Mouse (Mus musculus) left cerebral cortex, postnatal 36 days (tissue): ENCODE data around the gene Npas3. TPM values are rescaled to one million over a fixed set of nuclear protein-coding genes. Genes with fewer than 3 reads are reported as not detected.

Experiments used
- DNase-seq, 2 experiments: peaks; one replicate each; pipeline ENCODE4 v3.0.0; 2021 to 2022; ENCODE audit warnings: low spot score in 2 of 2, mixed read lengths in 1 of 2
- intact Hi-C: fragments of 180-260 bp; cut with DNase I; formaldehyde crosslinking; loops from one replicate; pipeline ENCODE4 v1.15.1; 2025
- total RNA-seq, 2 experiments: library from RNA; stranded (reverse); gene quantifications; 2 replicates each; pipeline ENCODE4 v1.2.3; 2021

Npas3 gene
- total RNA-seq, 2 experiments from 2014 or later: 16.4 to 16.5 TPM

DNA sequence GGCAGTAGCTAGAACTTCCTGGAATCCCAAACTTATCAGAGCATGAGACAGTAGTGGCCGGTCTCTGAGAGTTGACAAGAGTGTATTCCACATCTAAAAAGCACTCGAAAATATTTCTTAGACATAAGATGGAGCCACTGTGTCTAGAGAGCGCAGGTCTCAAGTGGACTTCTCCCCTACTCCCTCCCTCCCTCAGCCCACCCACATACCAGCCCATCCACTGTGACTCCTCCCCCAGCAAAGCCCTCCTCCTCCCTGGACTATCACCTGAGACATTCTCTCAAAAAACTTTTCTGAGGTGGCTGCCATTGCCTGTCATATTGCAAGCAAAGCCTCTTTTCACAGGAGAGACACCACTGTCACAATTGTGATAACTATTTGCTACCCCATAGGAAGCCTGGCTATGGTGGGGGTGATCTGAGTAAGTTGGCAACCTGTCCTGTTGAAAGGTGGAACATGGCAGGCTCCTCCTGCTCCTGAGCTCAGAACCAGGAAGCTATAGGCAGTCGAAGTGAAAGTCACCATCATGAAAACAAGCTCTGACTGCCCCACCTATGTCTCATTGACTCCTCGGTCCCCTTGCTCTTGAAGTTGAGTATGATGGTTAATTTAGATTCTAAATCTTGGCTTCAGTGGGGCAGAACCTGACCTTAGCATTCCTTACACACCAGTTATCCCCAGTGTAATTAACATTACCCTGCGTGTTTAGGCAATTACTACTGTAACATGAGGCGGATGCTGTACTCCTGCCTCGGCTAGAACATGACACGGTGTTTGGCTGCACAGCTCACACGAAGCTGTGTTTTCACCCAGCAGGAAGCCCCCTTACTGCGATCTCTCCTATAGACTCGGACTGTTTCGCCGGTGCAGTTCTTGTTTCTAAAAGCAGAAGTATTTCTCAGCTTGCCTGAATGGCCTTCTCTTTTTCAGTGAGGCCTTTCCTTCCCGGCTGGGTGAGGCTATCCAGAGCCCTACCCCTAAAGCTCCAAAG, 751.5 kb downstream of the Npas3 start:
- intact Hi-C loops: no loop called here
- no peak for DNase-seq

DNA sequence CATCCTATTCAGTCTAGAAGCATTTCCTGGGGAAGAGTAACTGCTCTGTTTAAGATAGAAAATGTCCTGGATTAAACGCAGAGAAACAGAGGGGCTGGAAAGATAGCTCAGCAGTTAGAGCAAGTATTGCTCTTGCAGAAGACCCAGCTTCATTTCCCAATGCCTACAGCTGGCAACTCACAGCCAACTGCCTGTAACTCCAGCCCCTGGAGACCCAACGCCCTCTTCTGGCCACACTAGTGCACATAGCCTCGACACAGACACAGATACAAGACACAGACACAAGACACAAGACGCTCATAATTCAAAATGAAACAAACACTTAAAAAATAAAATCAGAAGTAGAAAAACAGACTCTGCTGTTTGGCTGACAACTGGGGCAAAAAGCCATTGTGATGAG, 754.0 kb downstream of the Npas3 start:
- intact Hi-C loops: no loop called here
- no peak for DNase-seq

GRCm38 (mm10) chr12:54004606-54005005, 756.1 kb downstream of the Npas3 start:
- DNase-seq: no peak
- intact Hi-C loops: no loop called here

DNA sequence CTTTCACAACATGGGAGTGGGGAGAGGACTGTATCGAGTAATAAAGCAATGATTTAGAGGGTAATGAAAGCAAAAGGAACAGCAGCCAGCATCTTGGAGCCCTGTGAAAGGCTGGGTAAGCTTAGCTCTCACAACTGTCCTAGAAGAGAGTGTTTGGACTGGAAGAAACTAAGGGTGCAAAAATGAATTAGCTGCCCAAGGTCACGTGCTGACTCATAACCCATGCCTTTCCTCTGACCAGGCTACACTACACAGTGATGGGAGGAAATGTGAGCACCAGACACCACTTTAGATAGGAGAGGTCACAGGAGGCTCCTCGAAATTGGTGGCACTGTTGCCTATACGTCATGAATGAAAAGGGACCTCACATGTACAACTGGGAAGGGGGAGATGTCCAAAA, 757.1 kb downstream of the Npas3 start:
- intact Hi-C loops: no loop called here
- no peak for DNase-seq

- intact Hi-C loops: no loop called here
- no peak for DNase-seq
Observed at GRCm38 (mm10) chr12:54015304-54015703, 766.8 kb downstream of the Npas3 start.

DNA sequence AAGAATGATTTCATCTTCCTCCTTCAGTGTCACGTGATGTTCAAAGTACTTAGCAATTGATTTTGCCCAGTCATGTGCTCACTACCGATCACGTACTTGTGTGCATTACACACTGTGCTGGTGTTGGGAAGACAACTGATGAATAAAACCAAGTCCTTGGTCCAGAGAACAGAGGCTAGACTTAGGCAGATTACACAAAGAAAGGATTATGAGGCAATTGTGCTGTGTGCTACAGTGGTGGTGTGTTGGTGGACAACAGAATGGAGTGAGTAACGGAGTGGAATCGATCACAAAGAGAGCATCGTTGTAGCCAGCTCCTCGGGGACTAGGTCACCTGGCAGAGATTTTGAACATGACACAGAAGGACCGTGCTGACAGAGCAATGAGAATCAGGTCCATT, 769.5 kb downstream of the Npas3 start:
- no peak for DNase-seq
- intact Hi-C loops: no loop called here

DNA sequence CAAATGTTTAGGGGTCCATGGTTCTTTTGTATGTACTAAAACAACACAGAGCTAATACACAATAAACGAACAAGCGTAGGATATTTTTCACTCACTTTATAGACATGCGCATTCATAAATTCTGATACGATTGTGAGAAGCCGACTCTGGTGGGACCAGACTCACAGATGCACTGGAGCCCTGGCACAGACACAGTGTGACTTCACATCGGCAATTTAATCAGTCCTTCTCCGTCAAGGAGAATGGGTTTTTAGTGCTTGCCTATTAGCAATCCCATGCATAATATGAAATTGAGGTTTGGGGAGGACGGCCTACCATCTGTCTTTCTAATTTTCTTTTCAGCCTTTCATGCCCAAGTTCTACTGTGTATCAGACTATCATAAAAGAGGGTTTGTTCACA, 771.5 kb downstream of the Npas3 start:
- intact Hi-C loops: no loop called here
- DNase-seq: no peak

DNA sequence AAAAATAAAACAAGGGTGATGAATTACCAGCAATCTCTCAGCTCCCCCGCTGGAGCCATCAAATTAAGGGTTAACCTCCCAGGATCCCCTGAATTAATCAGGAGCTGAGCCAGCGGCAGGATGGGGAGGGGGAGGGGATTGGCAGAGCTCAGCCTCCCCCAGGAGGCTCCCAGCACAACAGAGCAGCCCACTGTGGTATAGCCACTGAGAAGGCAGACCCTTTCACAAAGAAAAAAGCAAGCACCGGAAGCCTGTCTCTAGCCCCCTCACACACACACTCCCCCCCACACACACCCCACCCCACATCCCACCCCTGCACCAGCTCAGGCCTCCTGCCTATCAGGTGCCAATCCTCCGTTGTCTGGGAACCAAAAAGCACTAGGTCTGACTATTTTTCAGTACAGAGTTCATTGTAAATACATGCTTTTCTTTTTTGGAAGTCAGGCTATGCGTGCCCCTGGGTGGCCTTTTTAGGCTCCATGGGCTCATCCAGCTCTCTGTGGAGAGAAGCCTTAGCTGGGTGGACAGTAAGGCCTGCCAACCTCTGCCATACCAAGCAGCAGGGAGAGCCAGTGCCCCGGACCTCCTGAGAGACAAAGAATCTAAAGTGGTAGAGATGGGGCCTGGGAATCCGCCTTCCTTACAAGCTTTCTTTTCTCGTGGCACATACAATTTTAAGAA, 786.3 kb downstream of the Npas3 start:
- no peak for DNase-seq
- intact Hi-C loops: no loop called here

DNA sequence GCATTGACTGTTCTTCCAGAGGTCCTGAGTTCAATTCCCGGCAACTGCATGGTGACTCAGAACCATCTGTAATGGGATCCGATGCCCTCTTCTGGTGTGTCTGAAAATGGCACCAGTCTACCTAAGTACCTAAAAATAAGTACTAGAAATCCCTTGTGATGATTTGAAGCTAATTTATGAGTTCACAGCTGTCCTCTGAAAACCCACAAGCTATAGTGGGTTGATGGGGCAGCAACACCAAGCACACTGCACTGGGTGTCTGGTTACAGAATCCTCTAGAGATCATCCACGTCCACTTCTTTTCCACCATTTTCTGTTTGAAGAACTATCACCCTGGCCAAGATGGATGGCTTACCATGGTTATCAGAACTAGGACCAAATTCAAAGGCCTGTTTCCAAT, 789.1 kb downstream of the Npas3 start:
- no peak for DNase-seq
- intact Hi-C loops: no loop called here

DNA sequence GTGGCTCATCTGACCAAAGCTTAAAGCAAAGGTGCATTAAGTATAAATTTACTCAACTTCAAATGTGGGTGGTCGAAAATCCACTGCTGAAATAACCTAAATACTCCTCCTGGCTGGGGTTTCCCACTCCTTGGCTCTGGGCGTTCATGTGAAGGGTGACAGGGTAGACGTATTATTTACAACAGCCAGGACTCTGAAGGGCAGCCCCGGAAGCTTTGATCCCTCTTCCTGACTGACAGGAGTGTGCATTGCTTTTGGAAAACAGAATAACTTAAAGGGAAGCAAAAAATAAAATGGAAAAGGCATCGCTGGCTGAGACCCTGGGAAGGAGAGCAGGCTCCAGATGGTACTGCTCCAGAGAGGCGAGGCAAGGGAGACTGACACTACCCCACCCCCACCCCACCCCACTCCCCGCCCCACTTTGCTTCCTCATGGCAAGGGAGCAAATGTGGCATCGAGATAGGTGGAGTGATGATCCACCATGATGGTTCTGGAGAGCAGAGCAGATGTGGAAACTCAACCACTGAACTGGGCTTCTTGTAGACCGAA, 794.6 kb downstream of the Npas3 start:
- intact Hi-C loops: no loop called here
- no peak for DNase-seq

GRCm38 (mm10) chr12:54044606-54045334, 796.3 kb downstream of the Npas3 start:
- DNase-seq: no peak
- intact Hi-C loops: no loop called here

- intact Hi-C loops: no loop called here
Observed at GRCm38 (mm10) chr12:54045360-54045759, 796.9 kb downstream of the Npas3 start.

DNA sequence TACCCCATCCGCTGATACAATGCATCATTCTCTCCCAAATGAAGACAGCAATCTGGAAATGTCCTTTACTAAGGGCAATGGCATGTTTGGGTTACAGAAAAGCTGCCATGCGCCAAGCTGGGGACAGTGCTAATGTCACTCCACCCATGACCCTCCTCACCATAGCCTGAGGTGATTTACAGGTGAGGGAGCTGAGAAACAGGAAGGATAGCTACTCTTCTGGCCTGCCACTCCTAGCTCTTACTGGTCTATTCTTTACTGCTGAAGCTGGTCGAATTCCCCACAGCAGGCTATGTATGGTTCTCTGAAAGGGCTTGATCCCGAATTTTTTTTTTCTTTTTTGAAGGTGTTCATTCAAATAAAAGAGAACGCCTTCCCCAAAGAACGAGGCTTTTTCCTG, 798.3 kb downstream of the Npas3 start:
- intact Hi-C loops: no loop called here
- no peak for DNase-seq

More at GRCm38 (mm10) chr12:54045360-54045759, 796.9 kb downstream of the Npas3 start:
- DNase-seq: no peak

- no peak for DNase-seq
- intact Hi-C loops: no loop called here
Observed at GRCm38 (mm10) chr12:54048126-54048525, 799.6 kb downstream of the Npas3 start.

DNA sequence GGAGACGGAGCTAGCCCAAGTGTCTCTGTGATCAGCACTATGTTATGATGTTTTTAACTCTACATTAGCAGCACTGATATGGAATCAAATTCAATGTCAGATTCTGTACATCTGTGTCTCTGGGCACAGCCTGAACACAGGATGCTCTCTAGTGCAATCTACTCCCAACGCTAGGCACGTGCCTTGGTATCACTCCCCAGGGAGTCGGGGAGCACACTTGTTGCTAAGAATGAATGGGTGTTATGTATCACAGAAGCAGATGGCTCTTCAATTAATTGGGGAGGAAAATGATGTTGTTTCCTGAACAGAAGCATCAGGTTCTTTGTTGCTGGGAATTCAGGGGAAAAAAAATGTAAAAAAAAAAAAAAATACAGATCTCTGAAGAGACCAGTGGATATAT, 801.4 kb downstream of the Npas3 start:
- DNase-seq: no peak
- intact Hi-C loops: no loop called here

GRCm38 (mm10) chr12:54052939-54053338, 804.5 kb downstream of the Npas3 start:
- intact Hi-C loops: no loop called here
- DNase-seq: no peak

- intact Hi-C loops: no loop called here
- no peak for DNase-seq
Observed at GRCm38 (mm10) chr12:54053598-54053997, 805.1 kb downstream of the Npas3 start.

GRCm38 (mm10) chr12:54060732-54061131, 812.3 kb downstream of the Npas3 start:
- DNase-seq: peak; percentile 63 to 73
- intact Hi-C loops: loop anchor here (2.0 to 10.0 kb wide), 3 partner anchors 808 to 1150 kb away; no protein-coding TSS in a partner anchor

- DNase-seq: no peak
- intact Hi-C loops: loop anchor here (2.0 to 10.0 kb wide), 3 partner anchors 809 to 1150 kb away; no protein-coding TSS in a partner anchor
Observed at GRCm38 (mm10) chr12:54061168-54061567, 812.7 kb downstream of the Npas3 start.

GRCm38 (mm10) chr12:54064986-54065385, 816.5 kb downstream of the Npas3 start:
- intact Hi-C loops: loop anchor here (5.0 to 10.0 kb wide), 2 partner anchors 813 to 1020 kb away; no protein-coding TSS in a partner anchor

More at GRCm38 (mm10) chr12:54064986-54065385, 816.5 kb downstream of the Npas3 start:
- no peak for DNase-seq
